ENCODE assay signal across 18 mouse cellular contexts in the genomic region with DNA sequence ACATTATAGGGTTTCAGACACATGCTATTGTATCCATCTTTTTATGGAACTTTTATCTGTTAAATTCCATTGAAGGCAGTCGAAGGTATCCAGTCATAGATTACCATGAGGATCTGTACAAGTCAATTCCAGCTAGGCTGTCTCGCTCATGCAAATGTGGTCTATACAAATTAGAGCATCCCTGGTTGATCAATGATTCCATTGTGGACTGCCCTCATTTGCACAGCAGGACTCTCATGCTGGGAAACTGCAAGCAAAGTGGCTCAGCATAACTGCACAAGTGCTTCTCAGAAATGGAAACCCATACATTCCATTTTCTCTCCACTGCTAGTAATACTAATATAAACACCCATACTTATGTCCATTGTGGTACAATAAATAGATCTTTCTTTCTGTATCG.
A peak's percentile ranks its signal among the peaks of the same experiment; 100 is the strongest.
DNase-seq lines count a peak whose midpoint lies in the region.
"Had no signal": no experiment of that assay in that cellular context is flagged by ENCODE, and none has a peak within 500 bp of the region (broad histone marks: within the 10 kb centered on the region; RNA-seq: fewer than 3 reads in every experiment).

No protein-coding gene starts in this region.

- peak; percentile 67 for DNase-seq in Muller cell, postnatal 12 days (ENCODE audit: inconsistent ontology term)
- DNase-seq in retina, embryonic 14.5 days (ENCODE audit: low spot score): peak; percentile 65
- peak; percentile 60 for DNase-seq in retina, postnatal 1 day
- no peak for DNase-seq in cerebellum, adult 8-10 months
- no peak for DNase-seq in T-cell, adult 2 months (ENCODE audit: low spot score)
- DNase-seq in heart, postnatal 36 days: no peak
- DNase-seq: adrenal gland, adult 2 months; adrenal gland, adult 8-10 months; adrenal gland, postnatal 10 days; adrenal gland, postnatal 14 days; adrenal gland, postnatal 25 days; adrenal gland, postnatal 36 days; B cell, adult 2 months; cerebellum, adult 11 months; cerebellum, adult 11-12 months; cerebellum, adult 18-20 months; cerebellum, adult 2 months; cerebellum, adult 9-10 months had no signal

- intact Hi-C loops in heart, postnatal 36 days (cut with DNase I): no loop called here

Comparison
In these comparisons a context has a peak if more than half of its experiments do, and no peak if none do; other contexts are left out.
1. DNase-seq: peak in Muller cell, postnatal 12 days (single experiment), retina, embryonic 14.5 days (single experiment) and retina, postnatal 1 day (single experiment); none in cerebellum, adult 8-10 months (single experiment), T-cell, adult 2 months (single experiment) and heart, postnatal 36 days (0 of 2).